8 mouse cellular contexts compared by ENCODE assay signal in genomic region chr2:152669256-152669638, GRCm38 (mm10). TPM values are rescaled to one million over a fixed set of nuclear protein-coding genes. Genes with fewer than 3 reads are reported as not detected.
A peak's percentile ranks its signal among the peaks of the same experiment; 100 is the strongest.
DNase-seq lines count a peak whose midpoint lies in the region; ATAC-seq and TF ChIP-seq lines count a peak whose summit lies in the region.

TSS of gene H13 (plus strand) at chr2:152669461.

- peak; percentile 63 for ATAC-seq in G1E (ENCODE audit: extremely low read depth, insufficient number of reproducible peaks, low FRiP score, poor library complexity, severe bottlenecking)
- peak; percentile 83 for ATAC-seq in hematopoietic stem cell, adult 5-6 weeks (replicated peaks in 1 of 2; ENCODE audit: insufficient read depth in 1 of 2, low FRiP score in 2 of 2, low TSS enrichment in 1 of 2, low read depth in 1 of 2, poor library complexity in 2 of 2, severe bottlenecking in 2 of 2)
- ATAC-seq in lung, embryonic 16.5 days (ENCODE audit: low read depth) = peak; percentile 83

- peak within 1 kb of the TSS; percentile 95 for H3K9ac ChIP-seq in lung, embryonic 16.5 days (ENCODE audit: low read length)

- TF ChIP-seq CTCF in G1E (IDR thresholded peaks at IDR 0.05; ENCODE audit: low read depth, low read length) = peak; percentile 88

- peak within 1 kb of the TSS; percentile 71 for H3K4me2 ChIP-seq in lung, embryonic 16.5 days (ENCODE audit: low read depth, low read length)

- peaks cover 45% of the 10 kb centered on the region for H3K4me1 ChIP-seq in G1E (ENCODE audit: insufficient read depth, low read depth, low read length)
- peaks cover 28% of the 10 kb centered on the region for H3K4me1 ChIP-seq in lung, embryonic 16.5 days (replicated peaks; ENCODE audit: control insufficient read depth, insufficient read depth, low read length)

- H3K36me3 ChIP-seq in G1E (replicated peaks) = peaks cover 33% of the 10 kb centered on the region
- H3K36me3 ChIP-seq in lung, embryonic 16.5 days (ENCODE audit: control insufficient read depth, insufficient read depth, low read length) = peaks cover 3% of the 10 kb centered on the region; the same call in 1 of the 2 replicates

- WGBS in lung, embryonic 16.5 days = 0% methylated on average over 35 of the region's 35 CpGs

- H3K27me3 ChIP-seq in G1E (ENCODE audit: insufficient read depth, low read length) = peaks cover 19% of the 10 kb centered on the region
- H3K27me3 ChIP-seq in lung, embryonic 16.5 days (ENCODE audit: control insufficient read depth, insufficient read depth, low read depth, low read length) = no peaks in the 10 kb centered on the region

- DNase-seq in G1E (ENCODE audit: low spot score) = peak; percentile 98
- peak; percentile 88 to 97 for DNase-seq in cerebellum, adult 18-20 months
- peak; percentile 98 for DNase-seq in forelimb bud, embryonic 11.5 days (ENCODE audit: low read depth, low spot score)
- DNase-seq in layer of hippocampus, adult 9-10 months (ENCODE audit: low spot score) = peak; percentile 70
- DNase-seq in ovary, postnatal 10 days (ENCODE audit: low spot score) = peak; percentile 82
- peak; percentile 87 to 95 for DNase-seq in thymus, postnatal 10 days (ENCODE audit: low spot score in 2 of 2)

- H3K9me3 ChIP-seq in G1E (replicated peaks) = no peaks in the 10 kb centered on the region
- H3K9me3 ChIP-seq in lung, embryonic 16.5 days (ENCODE audit: control insufficient read depth, low read length) = no peaks in the 10 kb centered on the region

- H3K4me3 ChIP-seq in G1E (ENCODE audit: low read depth, low read length) = peak within 1 kb of the TSS; percentile 96
- peak within 1 kb of the TSS; percentile 88 for H3K4me3 ChIP-seq in lung, embryonic 16.5 days (ENCODE audit: low read length)

- H3K27ac ChIP-seq in lung, embryonic 16.5 days (ENCODE audit: low read length) = peak within 1 kb of the TSS; percentile 90

RNA-seq across cellular contexts. Expression of gene H13, which starts in this region (rescaled TPM):
- total RNA-seq in G1E (2014; fragmentation: Nextera tagmentation) (65.2 and 67.2 TPM in 2 replicates), G1E (2017) (43.2 and 50.6 TPM in 2 replicates)
- 54.2 and 60.8 TPM in 2 replicates for polyA plus RNA-seq in G1E (2012)
- 104 and 106 TPM in 2 replicates for total RNA-seq in hematopoietic stem cell, adult 5-6 weeks (2017)
- 96.3 and 98.8 TPM in 2 replicates for polyA plus RNA-seq in lung, embryonic 16.5 days (2015; fragmentation: Nextera tagmentation; extraction: Ambion mirVana)

Comparison
In these comparisons a context has a peak if more than half of its experiments do, and no peak if none do; other contexts are left out.
1. Peak in every context shown above with its lines: DNase-seq, ATAC-seq, H3K4me3 ChIP-seq and H3K27ac ChIP-seq.